Mouse (Mus musculus) cerebellum, adult 18-20 months (tissue): Measurements from ENCODE around the gene Fam53b.
A peak's percentile ranks its signal among the peaks of the same experiment; 100 is the strongest.

Source experiments
- DNase-seq, 2 experiments: peaks; one replicate each; pipeline ENCODE4 v3.0.0; 2021

Gene Fam53b

GRCm38 (mm10) chr7:132787496-132788190, 26.0 kb downstream of the Fam53b start:
- no peak for DNase-seq

- DNase-seq, result no peak
Measured at GRCm38 (mm10) chr7:132787022-132787421, 26.7 kb downstream of the Fam53b start.

- peak in 1 of 2 experiments; percentile 49 for DNase-seq
Measured at GRCm38 (mm10) chr7:132786522-132786921, 27.2 kb downstream of the Fam53b start.

GRCm38 (mm10) chr7:132786011-132786410, 27.7 kb downstream of the Fam53b start:
- DNase-seq, result no peak

GRCm38 (mm10) chr7:132784101-132784500, 29.6 kb downstream of the Fam53b start:
- DNase-seq, result no peak

GRCm38 (mm10) chr7:132781850-132782249, 31.8 kb downstream of the Fam53b start:
- peak; percentile 58 to 59 for DNase-seq

GRCm38 (mm10) chr7:132781130-132781814, 32.4 kb downstream of the Fam53b start:
- DNase-seq, result no peak

- DNase-seq, result peak; percentile 53 to 57
Measured at GRCm38 (mm10) chr7:132780611-132781010, 33.1 kb downstream of the Fam53b start.

GRCm38 (mm10) chr7:132778630-132779029, 35.1 kb downstream of the Fam53b start:
- DNase-seq, result no peak

- DNase-seq, result no peak
Measured at GRCm38 (mm10) chr7:132777728-132778453, 35.8 kb downstream of the Fam53b start.

- DNase-seq, result no peak
Measured at GRCm38 (mm10) chr7:132777117-132777516, 36.6 kb downstream of the Fam53b start.

- DNase-seq, result no peak
Measured at GRCm38 (mm10) chr7:132776338-132777111, 37.2 kb downstream of the Fam53b start.

GRCm38 (mm10) chr7:132775922-132776321, 37.8 kb downstream of the Fam53b start:
- DNase-seq, result no peak

GRCm38 (mm10) chr7:132775333-132775732, 38.4 kb downstream of the Fam53b start:
- DNase-seq, result no peak

- DNase-seq, result no peak
Measured at GRCm38 (mm10) chr7:132773011-132773705, 40.5 kb downstream of the Fam53b start.

GRCm38 (mm10) chr7:132772440-132772839, 41.2 kb downstream of the Fam53b start:
- DNase-seq, result no peak

- DNase-seq, result peak; percentile 51 to 56
Measured at GRCm38 (mm10) chr7:132768498-132769344, 45.0 kb downstream of the Fam53b start.

- no peak for DNase-seq
Measured at GRCm38 (mm10) chr7:132767999-132768370, 45.7 kb downstream of the Fam53b start.

GRCm38 (mm10) chr7:132767233-132767998, 46.3 kb downstream of the Fam53b start:
- no peak for DNase-seq

- DNase-seq, result peak; percentile 55 to 64
Measured at GRCm38 (mm10) chr7:132766235-132766871, 47.3 kb downstream of the Fam53b start.
